Mouse (Mus musculus): Measurements from ENCODE around the gene Tmem127. TPM values are rescaled to one million over a fixed set of nuclear protein-coding genes. Genes with fewer than 3 reads are reported as not detected.

The Tmem127 gene
- total and polyA plus RNA-seq, 3 experiments, result 11.5 to 15.8 (median 11.9) TPM

DNA sequence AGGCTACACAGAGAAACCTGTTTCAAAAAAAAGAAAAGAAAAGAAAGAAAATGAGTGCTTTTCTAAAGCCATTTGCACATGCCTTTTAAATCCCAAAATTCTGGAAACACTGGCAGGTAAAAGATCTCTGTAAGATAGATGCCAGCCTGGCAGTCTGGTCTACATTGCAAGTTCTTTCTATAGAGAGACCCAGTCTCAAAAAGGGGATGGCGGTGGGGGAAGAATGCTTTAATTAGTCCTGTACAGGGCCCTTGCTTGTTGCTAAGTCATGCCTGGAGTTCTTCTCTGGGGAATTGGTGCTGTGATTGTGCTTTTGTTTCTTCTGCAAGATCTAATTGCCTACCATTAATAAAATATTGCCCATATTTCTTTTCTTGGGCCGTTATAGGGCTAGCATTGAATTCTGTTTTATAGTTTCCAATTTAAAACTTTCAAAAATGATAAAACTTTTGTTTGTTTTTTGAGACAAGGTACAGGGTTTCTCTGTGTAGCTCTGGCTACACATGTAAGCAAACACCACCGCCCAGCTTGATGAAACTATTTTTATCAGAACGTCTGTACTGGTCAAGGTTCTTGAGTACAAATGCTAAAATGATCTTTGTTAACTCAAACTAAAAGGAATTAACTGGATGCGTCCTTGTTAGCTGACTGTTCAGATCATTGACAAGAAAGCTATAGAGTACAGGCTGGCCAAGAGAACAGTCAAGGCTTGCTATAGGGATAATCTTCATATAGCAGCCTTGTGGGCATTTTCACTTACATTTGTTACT, 28.0 kb downstream of the Tmem127 start:
- H3K4me3 ChIP-seq (replicated peaks in 1 of 3; ENCODE audit: low read depth in 2 of 3, low read length in 2 of 3, poor library complexity in 1 of 3), result no peak overlapping the region
- no peak for DNase-seq (ENCODE audit: extremely low read depth)
- no peaks in the 10 kb centered on the region for H3K9me3 ChIP-seq (replicated peaks; ENCODE audit: low read length)
- H3K4me1 ChIP-seq (ENCODE audit: control insufficient read depth in 1 of 2, insufficient read depth in 2 of 2), result peaks cover 3 to 47% of the 10 kb centered on the region in 2 experiments; a peak in 3 of 4 replicates
- H3K36me3 ChIP-seq (replicated peaks in 1 of 2; ENCODE audit: control insufficient read depth in 1 of 2, insufficient read depth in 1 of 2, low read length in 1 of 2), result peaks cover 0 to 16% of the 10 kb centered on the region in 2 experiments
- no peak overlapping the region for H3K27ac ChIP-seq (ENCODE audit: insufficient read depth, low read depth)
- no peak overlapping the region; the same call in 1 of the 2 replicates for H3K4me2 ChIP-seq (ENCODE audit: insufficient read depth, low read depth, poor library complexity, severe bottlenecking)
- no peak for TF ChIP-seq MAX (IDR thresholded peaks at IDR 0.05; ENCODE audit: low read length)
- no peak for TF ChIP-seq ZMIZ1 (IDR thresholded peaks at IDR 0.05; ENCODE audit: low read depth, low read length)
- no peak for TF ChIP-seq E2F4 (IDR thresholded peaks at IDR 0.05; ENCODE audit: insufficient replicate concordance, low read depth, low read length)
- no peak for TF ChIP-seq BHLHE40 (IDR thresholded peaks at IDR 0.05; ENCODE audit: low read depth, low read length)
- no peak for TF ChIP-seq SIN3A (IDR thresholded peaks at IDR 0.05; ENCODE audit: low read length)
- no peak for TF ChIP-seq UBTF (IDR thresholded peaks at IDR 0.05; ENCODE audit: low read depth, low read length)
- TF ChIP-seq TCF12 (IDR thresholded peaks at IDR 0.05; ENCODE audit: low read depth, low read length), result no peak
- no peak for TF ChIP-seq RAD21 (IDR thresholded peaks at IDR 0.05; ENCODE audit: low read depth, low read length)
- no peak for TF ChIP-seq MAFK (IDR thresholded peaks at IDR 0.05; ENCODE audit: insufficient replicate concordance, low read length)
- no peak for TF ChIP-seq MAZ (IDR thresholded peaks at IDR 0.05; ENCODE audit: low read depth, low read length)
- no peak for TF ChIP-seq CHD1 (IDR thresholded peaks at IDR 0.05; ENCODE audit: low read depth, low read length)
- TF ChIP-seq EP300 (IDR thresholded peaks at IDR 0.05; ENCODE audit: low read length), result no peak
- TF ChIP-seq IRF4 (IDR thresholded peaks at IDR 0.05; ENCODE audit: low read depth, low read length), result no peak
- no peak for TF ChIP-seq RCOR1 (conservative IDR thresholded peaks at IDR 0.05; ENCODE audit: low read depth, low read length)
- TF ChIP-seq USF2 (conservative IDR thresholded peaks at IDR 0.05; ENCODE audit: low read depth, low read length), result no peak
- TF ChIP-seq ZKSCAN1 (IDR thresholded peaks at IDR 0.05; ENCODE audit: borderline replicate concordance, low read depth, low read length), result no peak
- no peak for TF ChIP-seq PAX5 (IDR thresholded peaks at IDR 0.05; ENCODE audit: low read length)
- H3K9ac ChIP-seq (ENCODE audit: insufficient read depth, low read depth), result no peak overlapping the region
- H3K27me3 ChIP-seq (replicated peaks), result no peaks in the 10 kb centered on the region
- H3K79me2 ChIP-seq (replicated peaks; ENCODE audit: control insufficient read depth, extremely low read depth, insufficient read depth, poor library complexity, severe bottlenecking), result peaks cover 67% of the 10 kb centered on the region
- in situ Hi-C loops (cut with MboI; ENCODE audit: low pct_ligation_motif_present, low pct_unique_long_range_greater_than_20kb, low sequenced_read_pairs) (no loop called here), dilution Hi-C loops (cut with MboI; ENCODE audit: extremely low pct_ligation_motif_present, extremely low pct_unique_long_range_greater_than_20kb, low sequenced_read_pairs) (no loop called here)

DNA sequence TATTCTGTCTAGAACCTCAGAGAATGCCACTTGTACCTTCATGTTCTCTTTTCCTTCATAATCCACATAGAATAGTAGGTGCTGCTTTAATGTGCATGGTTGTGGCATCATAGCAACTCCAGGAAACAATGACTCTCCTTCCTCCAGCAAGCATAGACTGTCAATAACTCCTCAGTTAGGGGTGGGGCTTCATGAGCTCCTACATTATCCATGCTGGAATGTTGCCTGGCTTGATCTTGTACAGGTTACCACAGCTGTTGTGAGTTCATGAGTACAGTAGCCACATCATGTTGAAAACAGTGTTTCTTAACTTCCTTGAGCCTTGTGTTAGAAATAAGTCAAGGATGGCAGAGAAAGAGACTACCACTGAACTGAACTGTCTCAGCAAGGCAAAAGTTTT, 30.5 kb downstream of the Tmem127 start:
- H3K9me3 ChIP-seq (replicated peaks; ENCODE audit: low read length), result no peaks in the 10 kb centered on the region
- in situ Hi-C loops (cut with MboI; ENCODE audit: low pct_ligation_motif_present, low pct_unique_long_range_greater_than_20kb, low sequenced_read_pairs) (no loop called here), dilution Hi-C loops (cut with MboI; ENCODE audit: extremely low pct_ligation_motif_present, extremely low pct_unique_long_range_greater_than_20kb, low sequenced_read_pairs) (no loop called here)
- H3K4me2 ChIP-seq (ENCODE audit: insufficient read depth, low read depth, poor library complexity, severe bottlenecking), result no peak overlapping the region
- no peaks in the 10 kb centered on the region for H3K27me3 ChIP-seq (replicated peaks)
- H3K9ac ChIP-seq (ENCODE audit: insufficient read depth, low read depth), result no peak overlapping the region
- H3K27ac ChIP-seq (ENCODE audit: insufficient read depth, low read depth), result no peak overlapping the region
- TF ChIP-seq E2F4 (IDR thresholded peaks at IDR 0.05; ENCODE audit: insufficient replicate concordance, low read depth, low read length) (no peak), POLR2A (IDR thresholded peaks at IDR 0.05; ENCODE audit: low read depth, low read length) (no peak), RCOR1 (conservative IDR thresholded peaks at IDR 0.05; ENCODE audit: low read depth, low read length) (no peak), RAD21 (IDR thresholded peaks at IDR 0.05; ENCODE audit: low read depth, low read length) (no peak), MAX (IDR thresholded peaks at IDR 0.05; ENCODE audit: low read length) (no peak), GABPA (IDR thresholded peaks at IDR 0.05; ENCODE audit: insufficient replicate concordance, low read depth, low read length) (no peak), ELF1 (IDR thresholded peaks at IDR 0.05; ENCODE audit: low read depth, low read length) (no peak), POLR2AphosphoS2 (IDR thresholded peaks at IDR 0.05; ENCODE audit: low read depth, low read length) (no peak), KAT2A (IDR thresholded peaks at IDR 0.05; ENCODE audit: insufficient replicate concordance, low read length) (no peak), HCFC1 (IDR thresholded peaks at IDR 0.05; ENCODE audit: low read depth, low read length) (no peak), NELFE (IDR thresholded peaks at IDR 0.05; ENCODE audit: low read depth, low read length) (no peak), JUND (conservative IDR thresholded peaks at IDR 0.05; ENCODE audit: low read depth, low read length) (no peak), BHLHE40 (IDR thresholded peaks at IDR 0.05; ENCODE audit: low read depth, low read length) (no peak), TBP (conservative IDR thresholded peaks at IDR 0.05; ENCODE audit: low read depth, low read length) (no peak)
- peaks cover 62% of the 10 kb centered on the region for H3K79me2 ChIP-seq (replicated peaks; ENCODE audit: control insufficient read depth, extremely low read depth, insufficient read depth, poor library complexity, severe bottlenecking)
- peaks cover 0 to 11% of the 10 kb centered on the region in 2 experiments for H3K36me3 ChIP-seq (replicated peaks in 1 of 2; ENCODE audit: control insufficient read depth in 1 of 2, insufficient read depth in 1 of 2, low read length in 1 of 2)
- no peak overlapping the region for H3K4me3 ChIP-seq (replicated peaks in 1 of 3; ENCODE audit: low read depth in 2 of 3, low read length in 2 of 3, poor library complexity in 1 of 3)
- DNase-seq (ENCODE audit: extremely low read depth), result no peak
- H3K4me1 ChIP-seq (ENCODE audit: control insufficient read depth in 1 of 2, insufficient read depth in 2 of 2), result peaks cover 3 to 61% of the 10 kb centered on the region in 2 experiments; a peak in 3 of 4 replicates
